Mouse (Mus musculus) hindbrain, embryonic 10.5 days (tissue): ENCODE results near the gene Nupr1. TPM values are rescaled to one million over a fixed set of nuclear protein-coding genes. Genes with fewer than 3 reads are reported as not detected.

Source experiments
- DNase-seq: peaks from one replicate; pipeline ENCODE4 v3.0.0-alpha.2; 2017; ENCODE audit warnings: low spot score
- H3K27ac ChIP-seq: fragments of 300-500 bp; sonication (generic); 2 replicates; pipeline ENCODE4 v1.5.1; 2016; ENCODE audit warnings: mild to moderate bottlenecking, moderate library complexity
- H3K27me3 ChIP-seq: fragments of 300-500 bp; sonication (generic); 2 replicates; pipeline ENCODE4 v1.6.1; 2016; ENCODE audit warnings: mild to moderate bottlenecking; ENCODE audit not compliant: poor library complexity, insufficient read depth, severe bottlenecking
- H3K36me3 ChIP-seq: fragments of 300-500 bp; sonication (generic); 2 replicates; pipeline ENCODE4 v1.6.1; 2016; ENCODE audit warnings: mild to moderate bottlenecking, moderate library complexity
- H3K4me1 ChIP-seq: fragments of 300-500 bp; sonication (generic); replicated peaks from 2 replicates; pipeline ENCODE4 v1.6.1; 2016; ENCODE audit warnings: mild to moderate bottlenecking
- H3K4me3 ChIP-seq: fragments of 300-500 bp; sonication (generic); 2 replicates; pipeline ENCODE4 v1.5.1; 2016; ENCODE audit warnings: mild to moderate bottlenecking, moderate library complexity
- H3K9me3 ChIP-seq: fragments of 300-500 bp; sonication (generic); 2 replicates; pipeline ENCODE4 v1.6.1; 2016; ENCODE audit warnings: mild to moderate bottlenecking, moderate library complexity
- WGBS: fragments of 180-500 bp; shearing (Covaris S2); methylation state at CpG from one replicate; pipeline ENCODE4 v1.1.7; 2016; 5-methylcytosine and 5-hydroxymethylcytosine counted together
- polyA plus RNA-seq: library from polyadenylated mRNA; unstranded; fragments of >200 nt; fragmentation: Nextera tagmentation; extraction: Ambion mirVana; gene quantifications from 2 replicates; pipeline ENCODE4 v1.2.1, GENCODE M21; 2016

Nupr1 gene
- polyA plus RNA-seq, 1 experiment from 2014 or later: 2.7 TPM

DNA sequence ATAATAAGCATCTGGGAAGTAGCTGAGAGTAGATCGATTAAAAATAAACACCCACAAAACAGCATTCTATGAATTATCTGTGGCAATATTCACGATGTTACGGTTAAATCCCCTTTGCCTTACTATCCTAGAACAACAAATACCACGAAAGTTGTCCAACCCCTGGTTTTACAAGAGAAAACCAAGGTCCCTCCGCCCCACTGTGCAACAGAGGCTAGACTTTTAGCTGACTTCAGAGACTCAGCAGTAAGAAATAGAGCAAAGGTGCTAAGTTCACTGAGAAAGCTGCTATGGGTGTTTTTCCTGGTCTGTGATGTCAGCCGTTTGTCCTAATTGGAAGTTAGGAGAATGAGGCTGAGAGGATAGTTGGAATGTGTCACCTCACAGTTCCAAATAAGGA, 46.9 kb downstream of the Nupr1 start:
- DNase-seq: no peak
- peaks cover 42% of the 10 kb centered on the region for H3K27me3 ChIP-seq
- H3K36me3 ChIP-seq: peaks cover 21% of the 10 kb centered on the region
- peak overlapping the region; percentile 73 for H3K4me3 ChIP-seq
- H3K9me3 ChIP-seq: no peaks in the 10 kb centered on the region
- H3K4me1 ChIP-seq: peaks cover 37% of the 10 kb centered on the region
- 60% methylated on average over 6 of the region's 6 CpGs for WGBS
- H3K27ac ChIP-seq: peak overlapping the region; percentile 93

DNA sequence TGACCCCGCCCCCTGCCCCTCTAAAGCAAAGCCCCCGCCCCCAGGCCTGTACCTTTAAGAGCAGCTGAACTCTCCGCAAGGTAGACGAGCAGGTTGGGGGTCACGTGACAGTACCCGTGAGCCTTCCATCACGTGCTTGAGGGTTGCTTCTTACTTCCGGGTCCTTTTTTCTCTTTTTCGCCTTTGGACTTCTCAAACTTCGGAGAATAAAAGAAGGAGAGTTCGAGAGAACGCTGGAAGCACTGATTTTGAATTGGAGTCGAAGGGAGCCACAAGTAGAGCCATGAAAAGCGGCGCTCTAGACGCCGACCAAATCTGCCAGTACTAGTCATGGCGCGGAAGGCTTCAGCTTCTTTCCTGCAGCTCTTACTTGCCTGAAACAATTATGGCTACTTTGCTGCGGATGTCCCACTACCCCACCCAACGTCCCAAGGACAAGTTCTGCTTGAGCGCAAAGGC, 47.4 kb downstream of the Nupr1 start:
- H3K27me3 ChIP-seq: peaks cover 38% of the 10 kb centered on the region
- peak; percentile 85 for DNase-seq
- peak overlapping the region; percentile 73 for H3K4me3 ChIP-seq
- WGBS: under 1% methylated on average over 22 of the region's 22 CpGs
- H3K9me3 ChIP-seq: no peaks in the 10 kb centered on the region
- H3K4me1 ChIP-seq: peaks cover 36% of the 10 kb centered on the region
- H3K36me3 ChIP-seq: peaks cover 23% of the 10 kb centered on the region
- H3K27ac ChIP-seq: peak overlapping the region; percentile 93

- DNase-seq: peak; percentile 54
- peak overlapping the region; percentile 73 for H3K4me3 ChIP-seq
- H3K27me3 ChIP-seq: peaks cover 35% of the 10 kb centered on the region
- H3K27ac ChIP-seq: peak overlapping the region; percentile 93
- H3K9me3 ChIP-seq: no peaks in the 10 kb centered on the region
- H3K36me3 ChIP-seq: peaks cover 26% of the 10 kb centered on the region
- 2% methylated on average over 20 of the region's 20 CpGs for WGBS
- H3K4me1 ChIP-seq: peaks cover 31% of the 10 kb centered on the region
These were observed 47.9 kb downstream of the Nupr1 start for GRCm38 (mm10) chr7:126582759-126583158.

GRCm38 (mm10) chr7:126581661-126582060, 49.0 kb downstream of the Nupr1 start:
- Histone ChIP-seq H3K4me3 (peak overlapping the region; percentile 73; the same call in 1 of the 2 replicates), H3K27ac (no peak overlapping the region), H3K9me3 (no peaks in the 10 kb centered on the region), H3K4me1 (peaks cover 20% of the 10 kb centered on the region), H3K27me3 (peaks cover 27% of the 10 kb centered on the region), H3K36me3 (peaks cover 34% of the 10 kb centered on the region)
- no peak for DNase-seq
- 93% methylated on average over 6 of the region's 6 CpGs for WGBS

DNA sequence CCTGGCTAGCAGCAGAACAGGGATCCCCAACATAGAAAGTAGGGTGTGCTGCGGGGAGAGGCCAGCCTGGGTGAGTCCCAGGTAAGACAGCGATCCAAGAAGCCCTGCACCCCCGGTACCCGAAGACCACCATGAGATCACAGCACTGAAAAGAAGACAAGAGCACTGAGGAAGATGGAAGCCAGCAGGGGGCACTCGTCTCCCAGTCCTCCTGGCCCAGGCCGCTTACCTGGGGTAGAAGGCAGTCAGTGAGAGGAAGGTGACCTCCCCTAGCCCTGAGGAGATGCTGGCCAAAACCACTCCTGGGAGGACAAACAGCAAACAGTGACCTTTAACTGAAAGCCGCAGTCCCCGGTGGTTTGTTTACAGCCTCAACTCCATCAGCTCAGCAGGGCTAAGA, 51.5 kb downstream of the Nupr1 start:
- Histone ChIP-seq H3K9me3 (no peaks in the 10 kb centered on the region), H3K4me1 (peaks cover 19% of the 10 kb centered on the region), H3K27ac (no peak overlapping the region), H3K4me3 (no peak overlapping the region), H3K27me3 (peaks cover 2% of the 10 kb centered on the region), H3K36me3 (peaks cover 53% of the 10 kb centered on the region)
- peak; percentile 18 for DNase-seq
- 59% methylated on average over 8 of the region's 8 CpGs for WGBS

GRCm38 (mm10) chr7:126576946-126577345, 53.7 kb downstream of the Nupr1 start:
- no peak overlapping the region for H3K27ac ChIP-seq
- H3K36me3 ChIP-seq: peaks cover 72% of the 10 kb centered on the region
- no peak overlapping the region for H3K4me3 ChIP-seq
- no peaks in the 10 kb centered on the region for H3K9me3 ChIP-seq
- WGBS: 48% methylated on average over 8 of the region's 8 CpGs
- DNase-seq: peak; percentile 50
- H3K27me3 ChIP-seq: no peaks in the 10 kb centered on the region
- peaks cover 3% of the 10 kb centered on the region; the same call in 1 of the 2 replicates for H3K4me1 ChIP-seq

Other genes with a start within 250 kb of the Nupr1 start
- gene Nfatc2ip, start 234.1 kb downstream of the Nupr1 start, polyA plus RNA-seq: 3.1 and 3.7 TPM in 2 replicates
- not detected in 2 replicates for gene Cd19, start 216.0 kb downstream of the Nupr1 start, polyA plus RNA-seq
- gene Rabep2, start 202.1 kb downstream of the Nupr1 start, polyA plus RNA-seq: 28.7 and 28.8 TPM in 2 replicates
- gene Atp2a1, start 167.8 kb downstream of the Nupr1 start, polyA plus RNA-seq: 1.1 and 3.0 TPM in 2 replicates
- 54.4 and 61.0 TPM in 2 replicates for gene Sh2b1, start 155.4 kb downstream of the Nupr1 start, polyA plus RNA-seq
- gene Tufm, start 143.5 kb downstream of the Nupr1 start, polyA plus RNA-seq: 156 and 169 TPM in 2 replicates
- gene Atxn2l, start 127.4 kb downstream of the Nupr1 start, polyA plus RNA-seq: 53.4 and 66.8 TPM in 2 replicates
- 185 and 213 TPM in 2 replicates for gene Eif3c, start 64.5 kb downstream of the Nupr1 start, polyA plus RNA-seq
- 0.47 TPM in 2 replicates for gene Apobr, start 45.9 kb downstream of the Nupr1 start, polyA plus RNA-seq
- 27.3 and 29.9 TPM in 2 replicates for gene Cln3, start 45.0 kb downstream of the Nupr1 start, polyA plus RNA-seq
- gene Il27, start 35.9 kb downstream of the Nupr1 start, polyA plus RNA-seq: not detected in 2 replicates
- 57.6 and 62.7 TPM in 2 replicates for gene Sgf29, start 18.4 kb upstream of the Nupr1 start, polyA plus RNA-seq
- gene Sult1a1, start 45.6 kb upstream of the Nupr1 start, polyA plus RNA-seq: 0.19 and 0.30 TPM in 2 replicates
- 208 and 212 TPM in 2 replicates for gene Bola2, start 64.5 kb upstream of the Nupr1 start, polyA plus RNA-seq
- gene Slx1b, start 64.9 kb upstream of the Nupr1 start, polyA plus RNA-seq: 15.3 and 16.6 TPM in 2 replicates
- 49.2 and 59.5 TPM in 2 replicates for gene Coro1a, start 76.9 kb upstream of the Nupr1 start, polyA plus RNA-seq
- 62.5 and 63.8 TPM in 2 replicates for gene Mapk3, start 128.7 kb upstream of the Nupr1 start, polyA plus RNA-seq
- gene Gdpd3, start 135.5 kb upstream of the Nupr1 start, polyA plus RNA-seq: 0.55 and 1.3 TPM in 2 replicates
- 51.3 and 89.7 TPM in 2 replicates for gene Ypel3, start 146.1 kb upstream of the Nupr1 start, polyA plus RNA-seq
- gene Tbx6, start 150.6 kb upstream of the Nupr1 start, polyA plus RNA-seq: 0.22 and 0.47 TPM in 2 replicates
- 391 and 411 TPM in 2 replicates for gene Ppp4c, start 161.6 kb upstream of the Nupr1 start, polyA plus RNA-seq
- 4.7 and 12.7 TPM in 2 replicates for gene Fam57b, start 166.8 kb upstream of the Nupr1 start, polyA plus RNA-seq
- gene 4930451I11Rik, start 200.8 kb upstream of the Nupr1 start, polyA plus RNA-seq: not detected in 2 replicates
- gene Doc2a, start 216.6 kb upstream of the Nupr1 start, polyA plus RNA-seq: 4.9 and 5.5 TPM in 2 replicates
- 38.7 and 48.1 TPM in 2 replicates for gene Hirip3, start 231.1 kb upstream of the Nupr1 start, polyA plus RNA-seq
- gene Ino80e, start 231.5 kb upstream of the Nupr1 start, polyA plus RNA-seq: 102 and 105 TPM in 2 replicates